Mouse (Mus musculus): ENCODE results near the gene Limd1. TPM values are rescaled to one million over a fixed set of nuclear protein-coding genes. Genes with fewer than 3 reads are reported as not detected.

Limd1 gene
- polyA plus RNA-seq, 1 experiment from 2014 or later = 39.2 TPM

Other genes starting within 250 kb of the Limd1 start
- gene Tmem158, start 217.9 kb upstream of the Limd1 start, polyA plus RNA-seq (2016; fragmentation: Nextera tagmentation; extraction: Ambion mirVana) = 2.2 and 7.1 TPM in 2 replicates
- 639 and 838 TPM in 2 replicates for gene Lars2, start 111.8 kb upstream of the Limd1 start, polyA plus RNA-seq (2016; fragmentation: Nextera tagmentation; extraction: Ambion mirVana)
- gene Sacm1l, start 51.1 kb downstream of the Limd1 start, polyA plus RNA-seq (2016; fragmentation: Nextera tagmentation; extraction: Ambion mirVana) = 42.6 and 48.6 TPM in 2 replicates
- gene Slc6a20b, start 153.9 kb downstream of the Limd1 start, polyA plus RNA-seq (2016; fragmentation: Nextera tagmentation; extraction: Ambion mirVana) = 0.16 and 0.35 TPM in 2 replicates
- gene Ccr9, start 199.7 kb downstream of the Limd1 start, polyA plus RNA-seq (2016; fragmentation: Nextera tagmentation; extraction: Ambion mirVana) = not detected in 2 replicates
- gene Slc6a20a, start 200.2 kb downstream of the Limd1 start, polyA plus RNA-seq (2016; fragmentation: Nextera tagmentation; extraction: Ambion mirVana) = not detected in 2 replicates
- 26.5 and 28.4 TPM in 2 replicates for gene Lztfl1, start 239.0 kb downstream of the Limd1 start, polyA plus RNA-seq (2016; fragmentation: Nextera tagmentation; extraction: Ambion mirVana)

All from heart, embryonic 10.5 days (tissue).